Mouse (Mus musculus) cerebellum, adult 8-10 months (tissue): ENCODE results near the gene Pip5k1c.

Experiments used
- DNase-seq: peaks from one replicate; pipeline ENCODE4 v3.0.0; 2022

The Pip5k1c gene

GRCm38 (mm10) chr10:81292554-81293333 is at the start of gene Pip5k1c:
Pip5k1c (plus strand) TSS chr10:81292963.
- peak; percentile 100 for DNase-seq

DNA sequence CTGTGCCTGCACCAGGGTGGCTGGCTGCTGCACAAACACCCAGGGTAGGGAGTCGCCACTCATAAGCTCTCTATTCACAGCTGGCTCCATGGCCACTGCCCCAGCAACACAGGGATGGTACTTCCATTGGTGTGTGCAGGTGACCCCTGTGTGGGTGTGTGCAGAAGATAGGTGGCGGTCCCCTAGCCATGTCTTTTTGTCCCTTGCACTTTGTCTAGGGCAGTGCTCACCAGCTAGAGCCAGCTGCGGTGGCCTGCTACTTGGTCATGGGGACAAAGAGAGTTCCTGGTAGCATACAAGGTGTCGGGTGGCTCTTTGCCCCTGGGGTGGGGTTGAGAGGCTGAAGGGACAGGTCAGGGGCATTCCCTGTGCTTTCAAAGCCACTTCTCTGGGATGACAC is 48.6 kb upstream of the Pip5k1c start:
- no peak for DNase-seq

DNA sequence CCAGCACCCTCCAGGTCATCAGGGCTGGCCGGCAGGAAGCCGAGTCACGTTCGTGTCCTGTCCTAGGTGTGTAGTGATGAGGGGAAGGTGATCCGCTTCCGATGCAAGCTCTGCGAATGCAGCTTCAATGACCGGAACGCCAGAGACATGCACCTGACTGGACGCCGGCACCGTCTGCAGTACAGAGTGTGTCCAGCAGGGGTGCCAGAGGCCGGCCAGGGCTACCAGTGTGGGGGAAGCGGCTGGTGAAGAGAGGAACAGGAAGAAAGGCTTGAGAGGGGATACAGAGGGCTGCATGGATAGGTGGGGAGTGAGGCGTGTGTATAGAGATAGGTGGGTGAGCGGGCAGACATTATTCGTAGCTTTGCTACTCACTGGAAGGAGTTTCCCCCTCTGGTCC is 48.2 kb upstream of the Pip5k1c start:
- DNase-seq, result peak; percentile 87

DNA sequence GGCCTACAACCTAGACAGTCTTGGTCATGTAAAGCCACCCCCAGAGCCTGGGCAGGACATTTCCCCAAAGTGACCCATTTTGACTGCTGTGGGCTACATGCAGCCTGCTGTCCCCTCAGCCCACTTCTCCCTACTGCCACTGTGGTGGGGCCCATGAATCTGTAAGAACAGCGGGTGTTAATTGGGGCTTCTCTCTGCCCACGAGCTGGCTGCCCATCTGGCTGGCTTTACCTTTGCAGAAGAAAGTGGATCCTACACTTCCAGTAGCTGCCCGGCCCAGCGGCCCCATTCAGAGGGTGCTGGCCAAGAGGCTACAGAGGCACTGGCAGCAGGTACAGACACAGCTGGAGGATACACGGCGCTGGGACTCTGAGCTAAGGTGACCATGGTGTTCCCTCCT is 47.6 kb upstream of the Pip5k1c start:
- no peak for DNase-seq

GRCm38 (mm10) chr10:81247804-81248203 is 45.0 kb upstream of the Pip5k1c start:
- DNase-seq, result no peak

DNA sequence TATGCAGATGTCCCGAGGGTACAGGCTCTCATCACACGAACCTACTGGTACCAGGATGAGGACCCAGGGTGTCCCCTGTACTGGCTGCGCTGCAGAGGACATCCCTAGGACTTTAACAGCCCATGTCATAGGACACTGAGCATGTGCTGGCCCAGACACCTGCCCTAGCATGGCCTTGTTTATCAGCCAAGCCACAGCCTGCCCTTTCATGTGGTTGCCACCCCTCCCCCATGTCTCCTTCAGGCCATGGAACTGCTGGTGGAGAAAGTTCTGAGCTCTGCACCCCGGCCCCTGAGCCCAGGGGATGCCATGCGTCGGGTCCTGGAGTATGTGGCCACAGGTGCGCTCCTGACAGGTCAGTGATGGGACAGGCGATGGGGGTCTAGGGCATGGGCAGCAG is 43.3 kb upstream of the Pip5k1c start:
- no peak for DNase-seq

DNA sequence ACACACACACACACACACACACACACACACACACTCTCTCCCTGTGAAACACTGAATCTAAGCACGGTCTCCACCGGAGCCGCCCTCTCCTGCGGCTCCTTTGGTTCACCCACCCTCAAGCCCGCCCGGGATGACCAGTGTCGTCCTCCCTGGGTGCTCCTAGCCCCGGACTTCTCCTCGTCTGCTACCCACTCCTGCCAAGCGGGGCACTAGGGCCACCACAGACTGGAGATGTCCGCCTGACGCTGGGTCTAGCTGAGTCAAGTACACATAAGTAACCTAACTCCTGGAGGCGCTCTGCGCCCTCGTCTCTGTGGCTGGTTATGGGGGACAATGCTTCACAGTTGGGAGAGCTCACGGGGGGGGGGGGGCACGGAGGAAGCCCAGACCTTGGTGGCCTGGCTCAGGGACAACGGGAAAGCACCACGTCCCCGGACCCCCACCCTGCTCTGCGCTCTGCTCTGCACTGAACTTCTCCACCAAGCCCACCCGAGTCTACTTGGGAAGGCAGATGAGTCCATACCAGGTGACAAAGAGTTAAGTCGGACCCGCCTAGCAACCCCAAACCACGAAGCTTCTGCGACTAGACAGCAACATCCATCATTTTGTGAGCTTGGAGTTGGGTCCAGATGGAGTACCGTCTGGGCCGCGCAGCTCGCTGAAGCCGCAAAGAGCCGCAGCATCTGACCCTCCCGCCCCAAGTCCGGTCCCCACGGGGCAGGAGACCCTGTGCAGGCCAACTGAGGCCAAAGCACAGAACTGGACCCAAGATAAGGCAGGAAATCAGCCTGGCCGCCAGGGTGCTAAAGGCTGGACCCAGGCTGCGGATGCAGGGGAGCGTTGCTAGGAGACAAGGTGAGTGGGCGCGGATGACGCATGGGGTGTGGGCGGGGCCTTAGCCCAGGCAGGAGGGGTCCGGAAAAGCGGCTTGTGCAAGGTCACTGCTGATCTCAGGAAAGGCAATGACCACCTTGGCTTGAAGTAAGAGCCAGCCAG is 40.0 kb upstream of the Pip5k1c start, which contains the start of gene Matk:
Matk (plus strand) TSS at position 512 of the 996 bp plus-strand sequence.
- DNase-seq, result peak; percentile 65

DNA sequence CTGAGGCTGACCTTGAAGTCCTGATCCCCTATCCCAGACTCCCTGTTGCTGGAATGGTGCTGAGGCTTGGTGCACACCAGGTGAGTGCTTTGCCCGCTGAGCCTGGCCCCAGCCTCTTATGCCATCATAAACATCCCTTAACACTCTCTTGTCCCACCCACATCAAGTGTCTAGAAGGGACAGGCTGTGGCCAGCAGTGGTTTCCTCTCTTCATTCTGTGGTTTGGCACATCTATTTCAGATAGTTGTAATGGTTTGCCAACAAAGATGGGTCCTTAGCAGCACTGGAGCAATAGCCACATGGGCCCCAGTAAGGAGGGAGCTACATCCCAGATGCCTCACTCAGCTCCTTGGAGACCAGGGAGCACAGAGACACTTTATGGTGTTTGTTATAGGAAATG is 37.9 kb upstream of the Pip5k1c start:
- no peak for DNase-seq

DNA sequence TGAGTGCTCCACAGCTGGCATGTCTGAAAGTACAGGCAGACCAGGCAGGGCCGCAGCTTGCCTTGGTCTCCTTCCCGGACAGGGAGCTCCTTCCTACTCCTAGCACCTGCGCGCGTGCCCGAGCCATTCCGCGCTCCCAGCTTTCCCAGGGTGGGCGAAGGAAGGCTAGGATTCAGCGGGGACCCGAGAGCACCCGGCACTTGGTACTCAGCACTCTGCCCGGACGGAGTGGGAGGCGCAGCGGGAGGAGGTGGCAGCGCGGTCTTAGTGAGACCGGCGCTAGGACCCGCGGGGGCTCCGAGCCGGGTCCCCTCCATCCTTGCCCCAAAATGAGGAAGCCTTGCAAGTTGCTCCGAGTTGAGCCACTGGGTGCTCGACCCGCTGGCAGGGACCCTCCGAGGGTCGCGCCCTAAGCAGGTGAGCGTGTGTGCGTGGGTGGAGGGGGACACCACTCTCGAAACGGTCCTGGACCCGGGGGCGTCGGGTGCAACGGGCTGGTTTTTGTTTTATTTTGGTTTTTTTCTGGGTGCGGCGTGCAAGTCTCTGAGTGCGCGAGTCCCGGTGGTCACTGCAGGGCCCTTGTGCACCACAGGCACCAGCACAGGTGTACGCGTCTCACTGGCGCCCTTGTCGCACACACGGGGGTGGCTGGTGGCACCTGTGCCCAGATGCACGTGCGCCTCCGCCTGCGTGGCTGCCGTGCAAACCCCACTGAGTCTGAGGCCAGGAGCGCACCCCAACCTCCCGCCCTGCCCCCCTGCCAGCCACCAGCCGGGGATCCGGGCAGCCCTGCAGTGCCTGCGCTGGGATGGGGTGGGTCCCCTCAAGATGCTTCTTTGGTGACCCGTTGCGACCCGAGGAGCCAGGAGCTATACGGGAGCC is 35.4 kb upstream of the Pip5k1c start:
- peak; percentile 51 for DNase-seq

GRCm38 (mm10) chr10:81259225-81259884 is 33.4 kb upstream of the Pip5k1c start:
- no peak for DNase-seq

DNA sequence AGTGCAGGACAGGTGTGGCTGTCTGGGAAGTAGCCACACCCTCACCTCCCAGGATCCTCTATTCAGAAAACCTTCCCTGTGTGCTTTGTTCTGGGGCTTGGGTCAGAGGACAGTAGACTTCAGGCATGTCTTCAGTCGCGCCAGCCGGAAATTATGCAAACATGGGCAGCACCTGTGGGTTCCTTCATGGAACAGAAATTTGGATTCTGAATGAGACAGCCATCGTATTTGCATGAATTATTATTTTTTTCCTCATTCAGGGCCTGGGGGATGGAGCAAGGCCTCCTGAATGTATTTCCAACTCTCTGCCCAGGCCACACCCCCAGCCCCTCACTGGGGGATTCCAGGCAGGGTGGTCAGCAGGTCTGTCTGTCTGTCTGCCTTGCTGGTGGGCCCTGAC is 31.7 kb upstream of the Pip5k1c start:
- DNase-seq, result no peak

GRCm38 (mm10) chr10:81265540-81265939 is 27.2 kb upstream of the Pip5k1c start:
- no peak for DNase-seq

GRCm38 (mm10) chr10:81266211-81267105 is 26.3 kb upstream of the Pip5k1c start, which contains the start of the genes Mrpl54 and Apba3:
Mrpl54 (minus strand) TSS chr10:81266934.
Apba3 (plus strand) TSS chr10:81266960.
- peak; percentile 97 for DNase-seq

- peak; percentile 81 for DNase-seq
These were observed 24.7 kb upstream of the Pip5k1c start for GRCm38 (mm10) chr10:81268056-81268455.

GRCm38 (mm10) chr10:81268643-81269412 is 23.9 kb upstream of the Pip5k1c start:
- no peak for DNase-seq

DNA sequence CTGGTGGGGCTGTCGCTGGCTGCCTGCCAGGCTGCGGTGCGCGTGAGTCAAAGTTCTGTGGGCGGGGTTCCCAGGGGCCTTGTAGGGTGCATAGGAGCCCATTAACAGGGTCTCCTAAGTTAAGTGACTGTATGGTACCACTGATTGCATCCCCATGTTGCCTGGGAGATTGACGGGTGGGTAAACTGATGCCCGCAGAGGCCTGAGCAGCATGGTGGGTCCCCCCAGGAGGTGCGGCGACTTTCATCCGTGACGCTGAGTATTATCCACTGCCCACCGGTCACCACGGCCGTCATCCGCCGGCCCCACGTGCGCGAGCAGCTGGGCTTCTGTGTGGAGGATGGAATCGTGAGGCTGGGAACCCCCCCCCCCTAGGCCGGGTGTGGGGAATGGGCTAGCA is 20.4 kb upstream of the Pip5k1c start:
- no peak for DNase-seq

- no peak for DNase-seq
These were observed 18.9 kb upstream of the Pip5k1c start for GRCm38 (mm10) chr10:81273842-81274241.

DNA sequence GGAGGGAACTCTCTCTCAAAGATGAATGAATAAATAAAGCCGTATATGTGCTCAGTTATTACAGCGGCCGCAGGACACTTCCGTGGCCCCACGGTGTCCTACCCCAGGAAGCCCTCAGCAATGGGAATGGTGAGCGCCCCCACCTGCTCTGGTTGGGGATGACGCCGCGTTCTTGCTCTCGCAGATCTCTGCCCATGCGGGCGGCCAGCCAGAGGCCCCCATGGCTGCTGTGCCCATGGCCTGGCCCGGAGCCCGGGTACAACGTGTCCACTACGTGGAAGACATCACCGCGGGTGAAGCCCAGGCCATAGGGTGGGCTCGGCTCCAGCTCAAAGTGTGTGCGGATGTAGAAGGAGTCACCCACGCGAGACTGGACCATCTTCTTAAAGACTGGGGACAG is 15.1 kb upstream of the Pip5k1c start:
- no peak for DNase-seq

DNA sequence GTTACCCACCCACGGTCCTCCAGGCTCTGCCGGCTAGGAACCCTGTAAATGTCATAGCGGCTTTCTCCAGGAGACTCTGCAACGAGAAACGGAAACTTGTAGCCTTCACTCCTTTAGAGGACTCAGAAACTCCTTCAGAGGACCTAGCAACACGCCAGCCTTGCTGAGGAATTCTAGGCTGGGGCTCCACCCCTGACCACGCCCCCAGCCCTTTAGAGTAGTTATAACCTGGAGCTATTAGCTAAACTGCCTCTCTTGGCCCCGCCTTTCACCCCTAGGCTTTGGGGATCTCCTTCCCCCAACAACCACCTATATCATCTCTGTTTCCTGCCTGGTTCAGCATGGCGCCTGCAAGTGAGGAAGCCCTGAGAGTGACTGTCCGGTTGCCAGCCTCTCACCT is 13.3 kb upstream of the Pip5k1c start:
- no peak for DNase-seq

DNA sequence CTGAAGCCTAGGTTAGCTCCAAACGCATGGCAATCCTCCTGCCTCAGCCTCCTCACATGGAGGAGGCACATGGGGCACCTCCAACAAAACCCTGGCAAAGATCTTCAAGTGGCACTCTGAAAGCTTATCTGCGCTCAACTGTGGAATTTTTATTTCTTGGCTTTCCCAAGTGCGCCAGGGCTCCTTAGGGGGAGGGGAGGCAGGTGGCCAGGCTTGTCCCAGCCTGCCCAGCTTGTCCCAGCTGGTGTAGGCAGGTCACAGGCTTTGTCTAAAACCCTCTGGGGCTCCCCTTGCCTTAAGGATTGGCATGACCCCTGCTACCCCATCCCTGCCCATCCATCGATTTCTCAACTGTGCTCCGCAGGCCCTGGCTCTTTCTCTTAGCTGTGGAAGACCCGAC is 8.6 kb upstream of the Pip5k1c start:
- DNase-seq, result no peak
